Mouse (Mus musculus) right cerebral cortex, adult 2 months (tissue): Measurements from ENCODE around the gene Cnot11.
A peak's percentile ranks its signal among the peaks of the same experiment; 100 is the strongest.

ENCODE experiments used
- DNase-seq, 2 experiments: peaks; one replicate each; pipeline ENCODE4 v3.0.0; 2021 to 2022; ENCODE audit warnings: low spot score in 2 of 2

Cnot11 gene

GRCm38 (mm10) chr1:39533917-39534316 is 875 bp upstream of the Cnot11 start:
- no peak for DNase-seq

- peak; percentile 100 for DNase-seq
Measured at GRCm38 (mm10) chr1:39535515-39536311, 921 bp downstream of the Cnot11 start.

- no peak for DNase-seq
Measured at GRCm38 (mm10) chr1:39536701-39537100, 1.9 kb downstream of the Cnot11 start.

- no peak for DNase-seq
Measured at GRCm38 (mm10) chr1:39537631-39538380, 3.0 kb downstream of the Cnot11 start.

GRCm38 (mm10) chr1:39540592-39540991 is 5.8 kb downstream of the Cnot11 start:
- DNase-seq: no peak

GRCm38 (mm10) chr1:39545589-39545988 is 10.8 kb downstream of the Cnot11 start:
- DNase-seq: peak in 1 of 2 experiments; percentile 44

- DNase-seq: no peak
Measured at GRCm38 (mm10) chr1:39546160-39546866, 11.5 kb downstream of the Cnot11 start.

GRCm38 (mm10) chr1:39547238-39547637 is 12.4 kb downstream of the Cnot11 start:
- no peak for DNase-seq

GRCm38 (mm10) chr1:39549831-39550230 is 15.0 kb downstream of the Cnot11 start:
- no peak for DNase-seq

GRCm38 (mm10) chr1:39555556-39556415 is 21.0 kb downstream of the Cnot11 start:
- peak; percentile 81 to 84 for DNase-seq

GRCm38 (mm10) chr1:39559009-39559408 is 24.2 kb downstream of the Cnot11 start:
- DNase-seq: no peak

- no peak for DNase-seq
Measured at GRCm38 (mm10) chr1:39561920-39562319, 27.1 kb downstream of the Cnot11 start.

GRCm38 (mm10) chr1:39563161-39563560 is 28.4 kb downstream of the Cnot11 start:
- DNase-seq: no peak

- no peak for DNase-seq
Measured at GRCm38 (mm10) chr1:39564603-39565002, 29.8 kb downstream of the Cnot11 start.

GRCm38 (mm10) chr1:39568079-39568478 is 33.3 kb downstream of the Cnot11 start:
- no peak for DNase-seq

GRCm38 (mm10) chr1:39571653-39572052 is 36.9 kb downstream of the Cnot11 start:
- DNase-seq: no peak

GRCm38 (mm10) chr1:39573890-39574289 is 39.1 kb downstream of the Cnot11 start:
- DNase-seq: no peak

GRCm38 (mm10) chr1:39575778-39576375 is 41.1 kb downstream of the Cnot11 start:
- DNase-seq: no peak

GRCm38 (mm10) chr1:39576431-39577243 is 41.8 kb downstream of the Cnot11 start:
- peak in 1 of 2 experiments; percentile 72 for DNase-seq

- peak; percentile 95 to 97 for DNase-seq
Measured at GRCm38 (mm10) chr1:39577253-39577705, 42.5 kb downstream of the Cnot11 start, which contains the start of gene Rnf149. Gene Rnf149, minus strand, starts transcription at chr1:39577405.
